Mouse (Mus musculus) adrenal gland, adult 8-10 months (tissue): ENCODE measurements around the gene Hook2. TPM values are rescaled to one million over a fixed set of nuclear protein-coding genes. Genes with fewer than 3 reads are reported as not detected.
A peak's percentile ranks its signal among the peaks of the same experiment; 100 is the strongest.

Experiments
- DNase-seq: peaks from one replicate; pipeline ENCODE4 v3.0.0; 2022
- total RNA-seq, 4 experiments: library from RNA; stranded (reverse); gene quantifications; 2 replicates each; pipeline ENCODE4 v1.2.4; 2022

Hook2 gene
- total RNA-seq, 4 experiments from 2014 or later: 6.2 to 12.7 (median 10.5) TPM

- DNase-seq: no peak
Observed at GRCm38 (mm10) chr8:84973079-84973478, 17.3 kb upstream of the Hook2 start.

GRCm38 (mm10) chr8:84973803-84974542 is 16.4 kb upstream of the Hook2 start:
- DNase-seq: peak; percentile 88

GRCm38 (mm10) chr8:84974543-84975142 is 15.8 kb upstream of the Hook2 start:
- DNase-seq: no peak

GRCm38 (mm10) chr8:84975434-84975833 is 15.0 kb upstream of the Hook2 start:
- DNase-seq: peak; percentile 61

GRCm38 (mm10) chr8:84976031-84976762 is 14.2 kb upstream of the Hook2 start:
- DNase-seq: peak; percentile 97

- no peak for DNase-seq
Observed at GRCm38 (mm10) chr8:84976763-84977434, 13.5 kb upstream of the Hook2 start.

GRCm38 (mm10) chr8:84977435-84978247 is 12.8 kb upstream of the Hook2 start:
- DNase-seq: peak; percentile 78

- DNase-seq: peak; percentile 98
Observed at GRCm38 (mm10) chr8:84978248-84978940, 12.0 kb upstream of the Hook2 start, which contains the start of gene Junb. Gene Junb, minus strand, starts transcription at chr8:84978718.

GRCm38 (mm10) chr8:84979599-84980421 is 10.6 kb upstream of the Hook2 start:
- DNase-seq: peak; percentile 93

- DNase-seq: peak; percentile 86
Observed at GRCm38 (mm10) chr8:84980622-84981358, 9.6 kb upstream of the Hook2 start.

- DNase-seq: no peak
Observed at GRCm38 (mm10) chr8:84981644-84982498, 8.5 kb upstream of the Hook2 start.

- DNase-seq: no peak
Observed at GRCm38 (mm10) chr8:84982499-84983011, 7.8 kb upstream of the Hook2 start.

GRCm38 (mm10) chr8:84984294-84985048 is 5.9 kb upstream of the Hook2 start:
- DNase-seq: no peak

GRCm38 (mm10) chr8:84985049-84985683 is 5.2 kb upstream of the Hook2 start:
- no peak for DNase-seq

GRCm38 (mm10) chr8:84985684-84986378 is 4.6 kb upstream of the Hook2 start:
- peak; percentile 88 for DNase-seq

- DNase-seq: no peak
Observed at GRCm38 (mm10) chr8:84986379-84986945, 3.9 kb upstream of the Hook2 start.
